Mouse (Mus musculus): ENCODE data around the gene Ddx46.

GRCm38 (mm10) chr13:55704301-55704700 lies 69.5 kb downstream of the Ddx46 start:
- no peak for TF ChIP-seq CTCF (IDR thresholded peaks at IDR 0.05; ENCODE audit: low read depth)
- no peak for TF ChIP-seq EP300 (IDR thresholded peaks at IDR 0.05; ENCODE audit: low read depth)

All from liver, postnatal 0 days (tissue).